Mouse (Mus musculus): ENCODE results near the gene E2f4.
A peak's percentile ranks its signal among the peaks of the same experiment; 100 is the strongest.

E2f4 gene

DNA sequence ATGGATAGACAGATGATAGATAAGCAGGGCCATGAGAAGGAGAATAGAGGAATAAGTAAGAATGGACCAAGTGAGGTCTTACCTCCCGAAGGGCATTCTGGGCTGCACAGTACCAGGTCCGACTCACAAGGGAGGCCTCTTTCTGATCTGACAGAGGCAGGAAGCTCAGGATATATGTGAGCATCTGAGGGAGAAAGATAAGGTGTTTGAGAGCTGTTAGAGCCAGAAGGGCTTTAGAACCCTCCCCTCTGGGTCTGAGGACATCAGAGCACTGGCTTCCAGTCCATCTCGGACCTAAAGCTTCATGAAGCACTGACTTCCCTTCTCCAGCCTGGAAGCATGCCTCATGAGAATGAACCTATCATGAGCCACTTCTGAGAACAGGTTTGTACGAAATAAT lies 25.7 kb downstream of the E2f4 start:
- no peak for DNase-seq

DNA sequence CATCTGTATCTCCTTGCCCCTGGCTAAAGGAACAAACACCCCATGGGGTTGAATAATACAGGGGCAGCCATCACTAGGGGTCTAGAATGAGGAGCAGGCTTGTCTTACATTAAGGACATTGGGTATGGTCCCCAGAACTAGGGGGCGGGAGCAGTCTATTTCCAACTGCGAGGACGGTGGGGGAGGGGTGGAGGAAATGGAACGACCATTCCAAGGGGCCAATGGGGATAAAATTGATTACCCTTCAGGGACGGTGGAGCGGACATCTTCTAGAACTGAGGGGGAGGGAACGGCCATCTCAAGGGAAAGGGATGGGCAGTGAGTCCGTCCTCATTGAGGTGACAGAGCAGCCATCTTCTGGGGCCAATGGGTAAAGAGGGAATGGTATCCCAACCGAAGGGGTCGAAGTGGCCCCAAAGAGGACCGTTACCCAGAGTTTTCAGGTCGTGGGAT lies 28.2 kb downstream of the E2f4 start:
- peak; percentile 55 for DNase-seq

DNA sequence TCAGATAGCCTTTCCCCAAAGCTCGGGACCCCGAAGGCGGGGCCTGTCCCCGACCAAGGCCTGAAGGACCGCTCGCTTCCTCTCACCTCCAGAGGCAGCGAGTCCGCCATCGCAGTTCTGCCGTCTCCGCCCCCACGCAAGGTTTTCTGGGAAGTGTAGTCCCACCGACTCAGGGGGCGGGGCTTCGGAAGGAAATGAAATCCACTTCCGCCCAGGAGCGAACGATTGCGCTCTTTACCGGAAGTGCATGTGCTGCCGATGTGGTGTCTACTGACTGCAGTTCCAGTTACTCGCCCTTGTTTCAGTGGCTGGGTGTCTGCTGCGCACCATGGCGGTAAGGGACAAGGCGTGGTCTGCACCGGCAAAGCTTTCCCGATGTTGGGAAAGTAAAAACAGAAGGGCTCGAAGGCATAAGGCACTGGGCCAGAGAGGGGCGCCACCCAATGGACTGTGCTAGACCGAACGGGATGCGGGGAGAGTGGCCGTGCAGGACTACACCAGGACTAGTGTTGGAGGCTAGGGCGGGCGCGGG lies 28.7 kb downstream of the E2f4 start, which contains the start of the genes Lrrc29 and Tmem208:
Gene Lrrc29 (minus strand): TSS at position 138 of the 532 bp plus-strand sequence.
Gene Tmem208 (plus strand): TSS at position 214 of the 532 bp plus-strand sequence.
- peak; percentile 99 for DNase-seq

DNA sequence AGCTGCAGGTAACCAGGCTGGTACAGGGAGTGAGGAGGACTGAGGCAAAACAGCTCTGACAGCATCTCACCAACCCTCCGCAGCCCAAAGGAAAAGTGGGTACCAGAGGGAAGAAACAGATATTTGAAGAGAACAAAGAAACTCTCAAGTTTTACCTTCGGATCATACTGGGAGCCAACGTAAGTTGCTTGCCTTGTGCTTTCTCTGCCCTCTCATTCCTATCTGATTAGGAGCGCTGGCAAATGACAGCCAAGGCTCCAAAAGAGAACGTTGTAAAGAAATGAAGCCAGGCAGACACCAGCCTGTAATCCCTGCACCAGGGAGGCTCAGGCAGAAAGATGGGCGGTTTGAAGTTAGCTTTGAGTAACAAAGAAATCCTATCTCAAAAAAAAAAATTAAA lies 29.5 kb downstream of the E2f4 start:
- no peak for DNase-seq

DNA sequence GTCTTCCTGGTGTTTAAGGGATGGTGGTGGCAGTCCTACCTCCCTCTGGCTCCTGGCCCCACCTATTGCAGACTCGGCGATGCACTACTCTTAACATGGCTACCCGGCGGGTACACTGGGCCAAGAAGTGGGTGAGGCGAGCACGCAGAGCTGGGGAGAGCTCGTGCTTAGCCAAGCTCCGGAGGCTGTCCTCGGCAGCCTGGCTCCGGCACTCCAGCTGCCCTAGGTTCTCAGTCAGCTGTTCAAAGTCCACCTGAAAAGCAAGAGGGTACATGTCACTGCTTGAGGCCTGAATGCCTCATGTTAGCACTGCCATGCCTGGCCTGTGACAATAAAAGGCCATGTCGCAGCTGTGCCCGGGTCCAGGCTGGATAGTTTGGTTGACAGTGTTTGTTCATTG lies 32.9 kb downstream of the E2f4 start:
- no peak for DNase-seq

DNA sequence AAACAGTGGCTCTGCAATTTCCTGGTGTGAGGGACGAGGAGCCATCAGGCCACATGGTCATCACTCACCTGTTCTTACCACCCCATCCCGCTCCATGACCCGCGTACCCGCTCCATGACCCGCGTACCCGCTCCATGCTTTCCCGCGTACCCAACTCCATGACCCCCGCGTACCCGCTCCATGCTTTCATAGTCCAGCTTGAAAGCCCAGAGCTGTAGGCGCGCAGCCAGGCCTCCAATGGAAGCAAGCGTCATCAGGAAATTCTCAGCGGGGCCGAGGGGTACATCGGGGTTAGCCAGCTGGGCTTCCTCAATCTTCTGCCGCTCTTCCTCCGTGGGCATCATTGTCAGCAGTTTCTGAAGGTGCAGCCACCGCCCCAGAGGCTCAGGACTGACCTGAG lies 34.0 kb downstream of the E2f4 start:
- no peak for DNase-seq

DNA sequence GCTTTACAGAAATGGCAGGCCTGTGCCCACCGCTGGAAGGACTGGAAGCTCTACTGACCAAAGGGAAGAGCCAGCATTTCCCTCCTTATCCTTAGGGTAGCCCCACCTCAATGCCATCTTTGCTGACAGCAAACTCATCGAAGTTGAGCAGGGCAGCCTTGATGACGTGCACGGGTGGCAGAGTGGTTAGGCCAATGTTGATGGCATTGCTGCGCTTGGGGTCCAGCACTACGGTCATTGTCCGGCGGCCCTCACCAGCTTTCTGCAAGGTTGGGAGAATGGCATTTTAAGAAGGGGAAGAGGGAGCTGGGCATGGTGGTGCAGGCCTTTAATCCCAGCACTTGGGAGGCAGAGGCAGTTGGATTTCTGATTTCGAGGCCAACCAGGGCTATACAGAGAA lies 34.5 kb downstream of the E2f4 start:
- no peak for DNase-seq

DNA sequence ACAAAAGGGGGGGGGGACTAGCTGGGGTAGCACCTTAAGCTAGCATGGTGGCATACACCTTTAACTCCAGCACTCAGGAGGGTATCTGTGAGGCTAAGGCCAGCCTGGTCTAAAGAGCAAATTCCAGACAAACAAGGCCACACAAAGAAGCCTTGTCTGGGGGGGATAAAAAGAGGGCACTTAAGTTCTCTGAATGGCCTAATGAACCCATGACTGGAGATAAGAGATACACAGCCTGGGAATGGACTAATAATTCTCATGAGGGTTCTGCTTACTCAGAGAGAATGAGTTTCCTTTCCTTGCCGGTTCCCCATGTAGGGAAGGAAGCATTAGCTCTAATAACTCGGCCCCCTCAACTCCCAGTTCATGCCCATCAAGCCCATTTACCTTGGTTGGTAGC lies 35.1 kb downstream of the E2f4 start:
- no peak for DNase-seq

DNA sequence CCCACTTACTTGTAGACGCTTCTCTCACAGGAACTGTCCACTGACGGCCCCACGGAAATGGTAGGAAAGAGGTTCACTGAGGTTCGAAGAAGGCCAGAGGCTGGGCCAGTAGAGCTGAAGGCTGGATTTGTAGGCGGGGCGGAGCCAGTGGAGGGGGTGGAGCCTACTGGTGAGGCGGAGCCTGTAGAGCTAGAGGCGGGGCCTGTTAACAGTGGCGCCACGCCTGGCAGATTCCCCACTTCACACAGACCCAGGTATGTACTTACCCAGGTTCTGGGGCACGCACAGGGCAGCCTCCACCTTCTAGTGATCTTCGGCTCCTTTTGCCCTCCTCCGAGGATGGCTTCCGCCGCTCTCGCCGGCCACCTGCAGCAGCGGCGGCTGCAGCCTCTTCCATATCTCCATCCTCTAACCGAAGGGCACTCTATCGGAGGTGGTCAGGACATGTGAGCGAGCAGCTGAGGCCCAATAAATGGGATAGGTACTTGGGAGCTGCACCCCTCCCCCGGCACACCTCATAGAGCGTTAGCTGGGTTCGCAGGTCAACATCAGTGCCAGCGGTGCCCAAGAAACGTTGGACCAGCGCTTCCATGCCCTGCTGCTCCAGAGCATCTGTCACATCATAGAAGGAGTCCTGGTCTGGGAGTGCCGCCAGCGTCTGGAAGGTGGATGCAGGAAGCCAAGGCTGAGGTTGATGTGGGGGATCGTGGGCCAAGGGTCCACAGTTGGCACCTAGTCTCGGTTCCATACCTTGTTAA lies 39.1 kb downstream of the E2f4 start:
- DNase-seq, result peak; percentile 38

DNA sequence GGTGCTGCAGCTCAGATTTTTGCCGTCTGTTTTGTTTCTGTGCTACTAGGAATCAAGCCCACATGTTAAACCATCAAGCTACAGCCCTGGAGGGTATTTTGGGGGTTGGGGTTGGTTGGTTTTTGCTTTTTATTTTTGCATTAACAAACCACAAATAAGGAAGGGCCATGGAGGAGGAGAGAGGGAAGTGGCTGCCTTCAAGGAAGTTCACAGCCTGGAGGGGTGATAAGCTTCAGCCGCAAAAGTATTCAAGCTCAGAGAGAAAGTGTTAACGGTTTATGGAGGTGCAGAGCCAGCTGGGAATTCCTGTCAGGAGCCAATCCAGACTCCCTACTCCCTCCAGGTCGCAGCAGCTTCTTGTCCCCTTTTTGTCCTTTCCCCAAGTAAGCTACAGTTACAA lies 41.5 kb downstream of the E2f4 start:
- no peak for DNase-seq

DNA sequence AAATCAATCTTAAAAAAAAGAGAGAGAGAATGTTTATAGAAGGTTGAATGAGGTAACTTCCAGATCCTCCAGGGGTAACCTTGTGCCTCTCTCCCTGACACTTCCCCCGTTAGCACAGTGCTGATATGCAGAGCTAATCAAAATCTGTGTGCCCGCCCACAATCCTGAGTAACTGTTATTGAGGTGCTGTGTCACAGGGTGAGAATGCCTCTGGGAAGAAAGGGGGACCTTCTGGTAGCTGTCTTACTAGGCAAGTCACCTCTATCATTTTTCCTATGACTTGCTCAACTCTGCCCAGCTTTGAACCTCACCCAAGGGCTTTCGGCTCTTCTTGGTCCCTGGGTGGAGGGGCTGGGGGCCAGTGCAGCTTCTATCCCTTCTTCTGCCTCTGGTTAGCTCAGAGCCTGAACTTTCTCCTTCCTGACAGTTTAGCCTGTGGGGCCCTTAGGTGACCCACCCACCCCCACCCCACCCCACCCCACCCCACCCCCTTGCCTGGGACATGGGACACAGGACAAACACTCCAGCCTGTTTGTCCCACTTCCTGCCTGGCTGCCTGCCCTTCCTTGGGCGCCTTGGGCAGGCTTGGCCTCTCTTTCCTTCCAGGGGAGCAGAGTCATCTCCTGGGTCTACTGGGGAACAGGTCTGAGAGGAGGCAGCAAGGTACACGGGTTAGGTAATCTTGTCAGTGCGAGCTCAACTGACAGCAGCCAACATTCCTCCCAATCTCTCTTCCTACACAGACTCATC lies 42.6 kb downstream of the E2f4 start:
- DNase-seq, result no peak

DNA sequence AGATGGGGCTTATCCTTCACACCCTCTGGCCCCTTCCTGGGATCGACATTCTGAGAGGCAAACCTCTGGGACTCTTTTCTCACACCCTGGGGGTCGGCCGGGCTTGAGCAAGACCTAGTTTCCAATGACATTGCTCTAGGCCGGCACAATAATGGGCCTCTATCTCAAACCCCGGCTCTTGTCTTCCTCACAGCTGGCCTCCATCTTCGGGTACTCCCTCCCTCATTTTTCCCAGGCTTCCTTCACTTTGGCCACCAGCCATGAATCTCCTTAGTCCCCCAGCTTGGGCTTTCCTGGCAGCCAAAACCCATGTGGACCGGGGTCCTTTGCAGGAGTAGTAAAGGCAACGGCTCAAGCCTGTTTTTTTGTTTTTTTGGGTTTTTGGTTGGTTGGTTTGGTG lies 43.9 kb downstream of the E2f4 start:
- DNase-seq, result no peak

DNA sequence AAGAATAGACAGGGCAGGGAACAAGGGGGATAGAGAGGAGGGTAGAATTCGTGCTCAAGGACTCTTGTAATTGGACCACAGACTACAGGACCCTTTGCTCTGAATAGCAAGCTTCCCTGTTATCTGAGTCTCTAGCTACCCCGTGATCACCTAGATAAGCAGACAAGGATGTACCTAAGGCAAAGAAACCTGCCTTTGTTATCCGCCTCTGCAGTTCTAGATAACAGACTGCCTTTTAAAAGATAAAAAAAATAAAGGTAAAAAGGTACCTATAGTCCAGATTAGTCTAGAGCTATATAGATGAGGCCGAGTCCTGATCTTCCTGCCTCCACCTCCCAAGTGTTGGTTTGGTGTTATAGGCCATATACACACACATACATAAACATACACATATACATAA lies 45.3 kb downstream of the E2f4 start:
- DNase-seq, result no peak

DNA sequence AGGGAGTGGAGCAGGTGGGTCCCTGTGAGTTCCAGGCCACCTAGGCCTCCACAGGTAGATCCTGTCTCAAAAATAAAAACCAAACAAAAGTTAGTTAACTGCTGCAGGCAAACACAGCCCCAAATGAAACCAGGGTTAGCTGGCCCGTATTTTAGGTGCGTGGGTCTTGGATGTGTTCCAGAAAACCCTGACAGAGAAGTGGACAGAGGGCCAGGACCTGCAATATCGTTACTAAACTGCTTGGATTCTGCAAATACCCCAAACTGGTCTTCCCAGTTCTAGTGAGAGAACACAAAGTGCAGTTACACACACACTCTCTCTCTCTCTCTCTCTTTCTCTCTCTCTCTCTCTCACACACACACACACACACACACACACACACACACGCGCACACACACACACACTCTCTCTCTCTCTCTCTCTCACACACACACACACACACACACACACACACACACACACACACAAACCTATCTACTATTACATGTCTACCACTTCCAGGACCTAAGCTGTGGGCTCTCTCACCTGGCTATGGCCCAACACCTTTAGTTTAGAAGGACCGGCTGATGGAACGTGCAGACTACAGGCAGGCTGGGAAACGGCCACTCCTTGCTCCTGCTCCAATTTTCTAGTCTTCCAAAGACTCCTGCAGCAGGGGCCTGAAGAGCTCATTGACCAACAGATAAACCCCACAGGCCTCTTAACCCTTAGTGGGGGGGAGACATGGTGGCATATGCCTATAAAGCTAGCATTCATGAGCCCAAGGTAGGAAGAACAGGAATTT lies 46.5 kb downstream of the E2f4 start:
- no peak for DNase-seq

DNA sequence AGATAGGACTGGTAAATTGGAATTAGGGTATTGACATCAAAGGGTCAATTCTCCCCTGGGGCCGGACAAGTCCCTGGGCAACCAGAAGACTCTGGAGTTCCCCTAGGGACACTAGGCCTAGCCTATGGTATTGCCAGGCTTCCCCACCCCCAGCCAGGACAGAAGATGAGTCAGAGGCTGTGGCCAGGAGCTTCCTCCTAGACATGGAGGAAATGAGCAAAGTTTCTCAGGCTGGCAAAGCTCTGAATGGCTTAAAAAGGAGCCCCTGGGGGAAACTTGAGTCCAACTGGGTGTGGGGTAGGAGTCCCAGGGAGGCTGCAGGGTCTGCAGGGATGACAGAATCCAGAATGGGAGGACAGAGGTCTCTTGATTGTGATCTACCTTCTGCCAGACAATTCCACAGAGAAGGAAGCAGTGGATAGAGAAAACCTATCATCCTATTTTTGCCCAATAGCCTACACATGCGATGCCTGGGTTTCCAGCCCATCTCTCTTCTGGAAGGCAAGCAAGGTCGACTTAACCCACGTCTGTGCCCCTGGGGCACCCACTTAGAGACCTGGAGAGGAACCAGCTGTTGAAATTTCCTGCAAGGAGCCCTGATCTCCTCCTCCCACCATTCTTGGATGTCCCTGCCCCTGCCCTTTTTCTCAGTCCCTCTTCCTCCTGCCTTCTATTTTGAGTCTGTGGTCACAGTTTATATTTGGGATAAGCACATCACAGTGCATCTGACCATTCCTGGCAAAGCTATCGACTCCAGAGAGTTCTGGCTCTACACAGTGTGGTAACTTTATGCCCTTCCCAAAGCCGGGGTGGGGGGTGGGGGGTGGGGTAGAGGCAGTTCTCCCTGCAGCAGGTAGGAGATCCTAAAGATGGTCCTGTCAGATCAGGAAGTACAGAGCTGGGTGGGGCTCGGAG lies 47.9 kb downstream of the E2f4 start:
- DNase-seq, result no peak

DNA sequence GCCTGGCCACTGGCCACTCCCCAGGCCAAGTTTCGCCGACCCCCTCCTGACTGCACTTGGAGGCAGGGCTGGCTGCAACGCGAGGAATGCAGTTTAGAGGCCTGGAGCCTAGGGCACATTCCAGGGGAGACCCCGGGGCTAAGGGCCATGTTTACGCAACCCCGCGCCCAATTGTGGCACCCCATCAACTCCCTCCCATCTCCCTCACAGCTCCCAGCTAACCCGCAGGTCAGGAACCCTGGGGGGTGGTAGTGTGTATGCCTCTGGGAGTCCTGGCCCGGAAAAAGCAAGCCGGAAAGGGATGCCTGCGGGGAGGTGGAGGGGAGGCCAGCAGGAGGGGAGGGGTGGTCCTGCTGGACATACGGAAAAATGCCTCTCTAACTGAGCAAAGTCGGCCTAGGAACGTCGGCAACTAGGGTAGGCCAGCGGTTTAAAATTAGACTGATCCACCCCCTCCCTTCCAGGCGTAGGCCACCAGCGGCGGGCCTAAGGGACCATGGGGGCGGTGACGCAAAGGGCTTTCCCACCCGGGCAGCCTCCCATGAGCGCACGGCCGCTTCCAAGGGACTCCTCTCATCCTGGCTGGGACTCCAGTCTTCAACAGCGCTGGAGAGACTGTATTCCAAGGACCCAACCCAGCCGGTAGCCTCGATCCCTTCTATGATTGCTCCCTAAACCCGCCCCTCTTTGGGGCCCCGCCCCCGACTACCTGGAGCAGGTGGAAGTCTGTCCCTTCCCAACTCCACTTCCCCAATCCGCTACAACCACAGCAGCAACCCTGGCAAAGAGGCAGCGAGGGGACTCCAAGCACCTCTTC lies 49.4 kb downstream of the E2f4 start:
- peak; percentile 45 for DNase-seq

DNA sequence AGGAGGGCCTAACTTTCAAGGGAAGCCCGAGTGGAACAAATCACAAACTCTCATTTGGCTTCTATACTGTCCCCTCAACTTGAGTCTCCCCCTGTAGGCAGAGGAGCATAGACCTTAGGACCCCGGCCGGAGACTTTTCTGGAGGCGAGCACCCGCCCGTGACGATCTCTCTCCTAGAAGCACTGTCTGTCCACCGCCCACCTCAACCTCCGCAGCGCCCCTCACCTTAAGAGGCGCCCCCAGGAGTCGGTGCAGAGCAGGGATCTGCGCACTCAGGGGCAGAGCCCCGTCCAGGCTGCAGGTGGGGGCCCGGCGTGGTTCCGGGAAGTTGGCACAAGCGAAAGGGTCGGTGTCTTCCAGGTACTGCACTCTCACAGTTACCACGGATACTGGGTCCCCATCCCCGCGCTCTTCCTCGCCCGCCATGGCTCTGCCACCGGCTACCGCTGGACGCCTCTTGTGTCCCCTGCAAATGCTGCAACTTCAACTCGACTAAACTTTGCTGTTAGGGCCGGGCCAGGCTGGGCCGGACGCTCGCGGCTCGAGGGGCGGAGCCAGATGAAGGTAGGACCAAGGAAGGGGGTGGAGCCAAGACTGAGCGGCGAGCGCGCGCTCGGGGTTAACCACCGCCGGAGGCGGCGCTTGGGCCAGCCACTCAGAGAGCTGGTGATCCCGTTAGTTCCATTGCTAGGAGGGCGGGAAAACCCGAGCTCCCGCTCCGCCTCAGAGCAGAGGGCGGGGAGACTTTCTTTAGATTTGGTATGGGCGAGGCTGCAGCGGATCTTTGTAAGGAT lies 50.2 kb downstream of the E2f4 start, which contains the start of gene Fhod1:
Gene Fhod1 (minus strand): TSS at position 526 of the 794 bp plus-strand sequence.
- DNase-seq, result peak; percentile 85

DNA sequence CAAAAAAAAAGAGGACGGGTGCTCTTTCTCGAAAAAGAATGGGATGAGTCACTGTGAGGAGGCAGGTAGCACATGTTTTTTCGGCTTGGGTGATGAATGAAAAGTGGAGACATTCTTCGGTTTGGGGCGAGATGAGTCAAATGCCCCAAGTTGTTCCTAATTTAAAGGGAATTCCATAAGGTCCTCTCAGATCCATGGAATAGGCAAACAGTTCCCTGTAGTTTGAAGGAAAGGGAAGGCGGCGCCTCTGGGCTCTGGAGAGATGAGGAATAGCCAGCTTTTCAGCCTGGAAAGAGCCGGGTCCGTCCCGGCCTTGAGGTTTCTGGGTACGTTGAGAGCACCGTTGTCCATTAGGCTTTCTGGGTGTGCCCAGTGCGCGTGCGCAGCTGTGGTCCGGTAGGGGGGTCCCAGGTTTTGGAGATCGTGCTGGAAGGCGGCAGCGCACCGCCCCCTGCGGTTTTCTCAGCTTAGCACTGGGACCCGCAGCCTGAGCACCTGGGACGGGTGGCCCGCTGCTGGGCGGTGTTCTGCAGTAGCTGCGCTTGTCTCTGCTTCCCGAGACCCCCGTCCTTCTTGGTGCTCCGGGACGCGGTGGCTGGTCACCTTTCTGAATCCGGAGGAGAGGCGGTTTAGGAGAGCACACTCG lies 51.1 kb downstream of the E2f4 start, which contains the start of gene Slc9a5:
Gene Slc9a5 (plus strand): TSS at position 394 of the 646 bp plus-strand sequence.
- DNase-seq, result peak; percentile 76

DNA sequence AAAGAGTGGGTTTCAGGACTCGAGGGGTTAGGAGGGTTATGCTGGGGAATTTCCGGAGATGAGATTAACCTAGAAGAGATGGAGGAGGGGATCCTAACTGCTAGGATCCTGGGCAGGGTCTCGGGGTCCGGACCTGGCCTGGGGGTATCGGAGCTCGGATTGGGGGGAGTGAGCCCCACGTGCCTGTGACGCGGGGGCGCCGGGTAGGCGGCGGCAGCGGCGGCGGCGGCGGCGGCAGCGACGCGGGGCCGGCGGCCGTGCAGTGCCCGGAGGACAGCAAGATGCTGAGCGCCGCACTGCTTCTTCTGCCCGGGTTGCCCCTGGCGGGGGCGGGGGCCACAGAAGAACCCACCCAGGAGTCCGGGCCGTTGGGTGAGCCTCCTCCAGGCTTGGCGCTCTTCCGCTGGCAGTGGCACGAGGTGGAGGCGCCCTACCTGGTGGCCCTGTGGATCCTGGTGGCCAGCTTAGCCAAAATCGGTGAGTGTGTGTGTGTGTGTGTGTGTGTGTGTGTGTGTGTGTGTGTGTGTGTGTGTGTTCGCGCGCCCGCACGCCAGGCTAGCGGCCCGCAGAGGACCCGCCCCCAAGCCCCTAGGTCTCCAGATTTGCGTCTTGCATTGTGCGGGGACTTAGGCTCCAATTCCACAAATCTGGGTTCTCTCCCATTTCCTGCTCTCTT lies 51.8 kb downstream of the E2f4 start:
- peak; percentile 52 for DNase-seq
